Mouse (Mus musculus) hematopoietic stem cell, adult 5-6 weeks (primary cell): ENCODE results near the gene F2rl1. TPM values are rescaled to one million over a fixed set of nuclear protein-coding genes. Genes with fewer than 3 reads are reported as not detected.
A peak's percentile ranks its signal among the peaks of the same experiment; 100 is the strongest.

Experiments
- ATAC-seq, 2 experiments: fragments of 125-278 bp in 1 of 2; replicated peaks in 1 of 2; 2 replicates each; pipeline ENCODE4 v1.8.0; 2016 to 2017; ENCODE audit warnings: inconsistent platforms in 2 of 2, mild to moderate bottlenecking in 2 of 2, moderate number of reproducible peaks in 2 of 2, low read depth in 1 of 2, moderate TSS enrichment in 1 of 2; ENCODE audit not compliant: low FRiP score in 2 of 2, poor library complexity in 2 of 2, severe bottlenecking in 2 of 2, insufficient read depth in 1 of 2, low TSS enrichment in 1 of 2
- total RNA-seq: library from RNA; stranded (forward); fragments of 172-1452, 232-1000 nt; gene quantifications from 2 replicates; pipeline ENCODE4 v1.2.3, GENCODE M21; 2017

F2rl1 gene
- total RNA-seq, 1 experiment from 2014 or later: not detected

DNA sequence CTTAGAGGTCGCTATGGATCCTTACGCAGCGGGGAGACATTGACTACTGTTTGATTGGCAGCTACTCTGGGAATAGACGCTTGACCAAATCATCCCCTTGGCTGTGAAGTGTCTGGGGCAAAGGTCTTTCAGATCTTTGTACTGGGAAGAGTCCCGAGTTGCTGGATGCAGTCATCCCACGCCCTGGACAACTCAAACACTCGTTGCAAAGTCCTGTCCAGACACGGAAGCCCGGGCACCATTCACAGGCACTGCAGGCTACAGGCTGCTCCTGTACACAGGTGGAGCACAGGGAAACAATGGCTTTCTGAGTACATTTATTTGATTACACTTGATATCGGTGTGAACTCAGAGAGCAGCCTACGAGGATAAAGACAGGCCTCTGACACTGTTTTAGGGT, 33.7 kb downstream of the F2rl1 start:
- no peak for ATAC-seq

DNA sequence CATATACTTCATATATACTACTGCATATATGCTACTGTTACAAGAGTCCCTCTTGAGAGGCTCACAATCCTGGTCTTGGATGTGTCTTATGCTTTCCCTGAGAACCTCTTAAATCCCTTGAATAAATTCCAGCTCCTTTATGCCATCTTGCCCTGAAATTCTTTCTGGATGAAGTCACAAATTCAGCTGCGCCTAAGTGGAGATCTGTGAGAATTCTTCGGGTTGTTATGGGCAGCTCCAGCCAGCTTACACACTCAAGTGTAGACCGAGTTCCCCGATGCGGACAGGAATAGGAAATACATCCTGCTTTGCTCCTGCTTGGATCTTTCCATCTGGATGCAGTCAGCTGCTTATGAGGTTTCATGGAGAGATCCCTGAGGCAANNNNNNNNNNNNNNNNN, 40.4 kb downstream of the F2rl1 start:
- ATAC-seq: no peak

DNA sequence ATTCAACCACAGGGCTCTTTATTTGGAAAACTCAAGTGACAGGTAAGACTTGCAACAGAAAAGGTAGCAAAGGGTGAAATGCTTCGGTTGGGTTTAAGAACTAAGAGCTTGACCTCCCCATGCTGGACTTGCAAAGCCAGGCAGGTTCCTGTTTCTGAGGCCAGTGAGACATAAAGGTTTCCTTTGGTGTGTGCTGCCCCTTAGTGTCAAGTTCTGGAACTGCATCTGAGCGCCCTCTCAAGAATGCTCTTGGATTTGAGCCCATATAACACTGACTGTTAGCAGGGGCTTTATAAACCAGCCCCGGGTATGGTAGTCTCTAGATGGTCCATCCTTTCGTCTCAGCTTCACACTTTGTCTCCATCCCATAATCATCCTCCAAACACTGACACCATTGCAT, 43.6 kb downstream of the F2rl1 start:
- peak; percentile 80 to 81; a peak in 3 of 4 replicates for ATAC-seq

DNA sequence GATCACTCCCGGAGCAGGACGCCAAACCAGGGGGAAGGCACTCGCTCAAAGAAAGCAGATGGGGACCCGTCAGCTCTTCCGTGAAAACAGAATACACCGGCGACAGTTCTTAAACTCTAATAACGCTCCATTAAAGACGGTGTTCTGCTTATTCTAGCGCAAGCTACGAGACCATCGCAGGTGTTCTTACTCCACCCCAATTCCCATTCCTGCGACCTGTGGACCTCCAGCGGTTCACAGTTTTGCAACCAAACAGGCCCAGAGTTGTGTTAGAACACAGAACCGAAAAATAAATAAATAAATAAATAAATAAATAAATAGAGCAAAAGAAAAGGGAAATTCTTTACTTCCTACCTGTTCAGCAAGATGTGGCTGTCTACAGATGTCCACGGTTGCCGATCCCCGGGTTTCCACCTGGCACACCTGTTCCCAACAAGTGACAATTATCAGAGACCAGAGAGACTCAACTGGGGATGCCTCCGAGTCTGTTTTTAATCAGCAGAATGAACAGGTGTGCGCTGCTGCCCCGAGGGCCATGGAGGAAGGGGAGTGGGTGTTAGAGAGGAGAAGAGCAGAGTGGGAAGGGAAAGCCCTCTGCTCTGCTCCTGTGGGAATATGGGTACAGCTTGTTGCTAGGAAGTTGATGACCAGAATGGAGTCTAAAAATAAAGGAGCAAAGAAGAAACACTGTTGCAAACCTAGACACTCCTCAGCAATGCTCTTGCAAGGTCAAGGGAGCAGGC, 46.2 kb downstream of the F2rl1 start, which contains the start of gene S100z:
Gene S100z (minus strand): TSS at position 51 of the 743 bp plus-strand sequence.
- no peak for ATAC-seq

DNA sequence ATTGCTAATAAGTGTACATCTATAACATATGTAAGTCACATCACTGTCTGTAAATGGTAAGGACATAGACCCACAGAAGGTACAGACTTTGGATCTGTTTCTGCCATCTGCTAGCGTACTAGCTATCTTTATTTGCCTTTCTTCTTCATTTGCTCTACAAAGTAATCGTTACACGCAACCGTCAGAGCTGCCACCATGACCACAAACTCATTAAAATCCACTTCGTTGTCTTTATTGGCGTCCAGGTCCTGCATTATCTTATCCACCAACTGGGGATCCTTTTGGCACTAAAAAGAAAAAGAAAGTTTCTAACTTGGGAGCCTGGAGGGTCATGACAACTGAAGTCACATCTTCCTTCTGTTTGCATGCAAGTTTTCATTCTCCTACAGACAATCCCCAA, 47.9 kb downstream of the F2rl1 start:
- no peak for ATAC-seq

DNA sequence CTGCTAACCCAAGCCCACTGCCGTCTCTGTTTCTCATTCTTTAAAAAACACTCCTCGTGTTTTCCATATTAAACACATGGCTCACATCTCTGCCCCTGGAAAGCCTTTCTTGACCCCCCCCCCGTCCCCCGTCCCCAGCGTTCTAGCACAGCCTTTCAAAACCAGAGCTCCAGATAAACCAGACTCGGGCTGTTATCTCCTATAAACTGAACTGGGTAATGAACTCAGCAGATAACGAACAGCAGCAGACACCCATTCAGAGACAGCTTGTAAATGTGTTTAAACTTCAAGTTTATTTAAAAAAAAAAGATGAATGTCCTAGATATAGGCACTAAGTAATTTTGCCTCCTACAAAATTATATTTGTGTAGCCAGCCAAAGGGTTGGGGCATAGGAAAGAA, 49.9 kb downstream of the F2rl1 start:
- no peak for ATAC-seq

DNA sequence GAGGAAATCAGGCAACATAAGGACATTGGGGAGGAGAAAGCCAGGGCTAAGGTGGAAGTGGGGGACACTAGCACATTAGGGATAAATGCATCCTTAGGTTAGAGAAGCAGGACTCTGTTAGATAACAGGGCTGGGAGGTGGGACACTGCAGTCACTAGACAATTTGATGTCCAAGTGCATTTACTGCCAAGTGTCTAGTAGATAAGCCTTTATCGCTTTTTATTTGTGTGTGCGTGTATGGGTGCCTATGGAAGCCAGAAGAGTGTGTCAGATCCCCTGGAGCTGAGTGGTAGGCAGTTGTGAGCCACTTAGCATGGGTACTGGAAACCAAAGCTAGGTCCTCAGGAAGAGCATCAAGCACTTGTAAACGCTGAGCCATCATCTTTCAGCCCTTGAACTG, 50.7 kb downstream of the F2rl1 start:
- ATAC-seq: no peak

DNA sequence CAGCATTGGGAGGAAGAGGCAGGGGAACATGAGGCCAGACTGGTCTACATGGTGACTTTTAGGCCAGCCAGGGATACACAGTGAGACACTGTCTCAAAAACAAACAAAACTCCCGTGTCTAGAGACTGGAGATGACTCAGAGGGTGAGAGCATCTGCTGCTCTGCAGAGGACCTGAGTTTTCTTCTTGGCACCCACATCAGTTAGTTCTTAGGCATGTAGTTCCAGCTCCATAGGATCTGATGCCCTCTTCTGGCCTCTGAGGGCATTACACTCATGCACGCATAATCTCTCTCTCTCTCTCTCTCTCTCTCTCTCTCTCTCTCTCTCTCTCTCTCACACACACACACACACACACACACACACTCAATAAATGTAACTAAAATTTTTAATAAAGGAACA, 54.1 kb downstream of the F2rl1 start:
- no peak for ATAC-seq

Other genes starting within 250 kb of the F2rl1 start
- gene Zbed3, start 201.6 kb downstream of the F2rl1 start, total RNA-seq: 10.4 and 12.5 TPM in 2 replicates
- gene Aggf1, start 149.9 kb downstream of the F2rl1 start, total RNA-seq: 47.8 and 54.0 TPM in 2 replicates
- not detected in 2 replicates for gene Crhbp, start 80.3 kb downstream of the F2rl1 start, total RNA-seq
- not detected in 2 replicates for gene S100z, start 46.5 kb downstream of the F2rl1 start, total RNA-seq
- 29.5 and 39.1 TPM in 2 replicates for gene F2r, start 93.3 kb upstream of the F2rl1 start, total RNA-seq
- 1.4 and 1.8 TPM in 2 replicates for gene F2rl2, start 171.6 kb upstream of the F2rl1 start, total RNA-seq